Mouse (Mus musculus) midbrain, postnatal 0 days (tissue): ENCODE measurements around the gene Dynlt1a. TPM values are rescaled to one million over a fixed set of nuclear protein-coding genes. Genes with fewer than 3 reads are reported as not detected.
"Not testable (repeated sequence)": the region's sequence is repeated elsewhere in the genome, so short reads cannot be mapped to it uniquely, and the experiment has no call there.

Source experiments
- ATAC-seq: fragments of 200-750 bp; cut with Nextera tagmentation; 2 replicates; pipeline ENCODE4 v1.8.0; 2017; ENCODE audit warnings: moderate number of reproducible peaks, mild to moderate bottlenecking, moderate TSS enrichment, moderate library complexity; ENCODE audit not compliant: low FRiP score
- DNase-seq: peaks from one replicate; pipeline ENCODE4 v3.0.0-alpha.2; 2015; ENCODE audit warnings: low spot score
- H3K27ac ChIP-seq: fragments of 300-500 bp; sonication (generic); 2 replicates; pipeline ENCODE4 v1.5.1; 2014; ENCODE audit warnings: low read depth, mild to moderate bottlenecking, low read length, mixed read lengths
- H3K27me3 ChIP-seq: fragments of 300-500 bp; sonication (generic); 2 replicates; pipeline ENCODE4 v1.6.1; 2014; ENCODE audit warnings: low read length, control low read depth, mixed read lengths; ENCODE audit not compliant: insufficient read depth
- H3K36me3 ChIP-seq: fragments of 300-500 bp; sonication (generic); 2 replicates; pipeline ENCODE4 v1.6.1; 2014; ENCODE audit warnings: low read length, control low read depth, mixed read lengths; ENCODE audit not compliant: insufficient read depth
- H3K4me1 ChIP-seq: fragments of 300-500 bp; sonication (generic); 2 replicates; pipeline ENCODE4 v1.6.1; 2014; ENCODE audit warnings: mild to moderate bottlenecking, control low read depth, antibody characterized with exemption, low read length, mixed read lengths; ENCODE audit not compliant: insufficient read depth
- H3K4me2 ChIP-seq: fragments of 300-500 bp; sonication (generic); 2 replicates; pipeline ENCODE4 v1.6.1; 2014; ENCODE audit warnings: low read depth, mild to moderate bottlenecking, low read length, mixed read lengths; ENCODE audit not compliant: poor library complexity, severe bottlenecking
- H3K4me3 ChIP-seq: fragments of 300-500 bp; sonication (generic); 2 replicates; pipeline ENCODE4 v1.5.1; 2014; ENCODE audit warnings: low read depth, mild to moderate bottlenecking, low read length, moderate library complexity
- H3K9ac ChIP-seq: fragments of 300-500 bp; sonication (generic); replicated peaks from 2 replicates; pipeline ENCODE4 v1.6.1; 2014; ENCODE audit warnings: mild to moderate bottlenecking, low read length, moderate library complexity, mixed read lengths; ENCODE audit not compliant: poor library complexity, severe bottlenecking
- H3K9me3 ChIP-seq: fragments of 300-500 bp; sonication (generic); 2 replicates; pipeline ENCODE4 v1.6.1; 2016; ENCODE audit warnings: low read length, control low read depth
- WGBS: fragments of 180-500 bp; shearing (Covaris S2); extraction: QIAGEN DNeasy Blood & Tissue Kit; methylation state at CpG from one replicate; pipeline ENCODE4 v1.1.7; 2014; 5-methylcytosine and 5-hydroxymethylcytosine counted together
- polyA plus RNA-seq: library from polyadenylated mRNA; unstranded; fragments of >200 nt; fragmentation: Nextera tagmentation; extraction: Ambion mirVana; gene quantifications from 2 replicates; pipeline ENCODE4 v1.2.1, GENCODE M21; 2015
- total RNA-seq: library from RNA; depleted of rRNA; stranded (reverse); fragments of >200 nt; gene quantifications from 2 replicates; pipeline ENCODE4 v1.2.3, GENCODE M21; 2014

The Dynlt1a gene
- total and polyA plus RNA-seq, 2 experiments from 2014 or later = 32.6 to 44.0 TPM

DNA sequence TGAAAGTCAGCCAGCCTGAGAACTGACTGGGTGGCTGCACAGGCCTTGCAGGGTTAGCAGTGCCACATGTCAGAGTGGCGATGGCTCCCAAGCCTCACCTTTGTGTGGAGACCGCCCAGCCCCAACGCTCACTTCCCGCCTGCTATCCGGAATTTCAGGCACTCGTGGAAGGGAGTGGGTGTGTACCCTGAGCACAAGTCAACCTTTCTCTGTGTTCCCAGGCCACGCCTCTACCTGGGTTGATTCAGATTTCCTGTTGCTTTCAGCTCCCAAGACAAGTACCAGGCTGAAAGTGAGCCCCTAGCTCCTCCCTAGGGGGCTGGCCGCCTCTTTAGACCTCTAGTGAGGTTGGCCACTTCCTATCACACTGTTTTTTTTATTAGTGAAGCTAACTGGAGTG is 38.1 kb downstream of the Dynlt1a start:
- not testable (repeated sequence) for H3K27ac ChIP-seq, H3K4me3 ChIP-seq, H3K27me3 ChIP-seq, DNase-seq, H3K4me1 ChIP-seq, H3K9me3 ChIP-seq, ATAC-seq, H3K4me2 ChIP-seq, H3K36me3 ChIP-seq, H3K9ac ChIP-seq
- 76% methylated on average over 8 of the region's 8 CpGs for WGBS

DNA sequence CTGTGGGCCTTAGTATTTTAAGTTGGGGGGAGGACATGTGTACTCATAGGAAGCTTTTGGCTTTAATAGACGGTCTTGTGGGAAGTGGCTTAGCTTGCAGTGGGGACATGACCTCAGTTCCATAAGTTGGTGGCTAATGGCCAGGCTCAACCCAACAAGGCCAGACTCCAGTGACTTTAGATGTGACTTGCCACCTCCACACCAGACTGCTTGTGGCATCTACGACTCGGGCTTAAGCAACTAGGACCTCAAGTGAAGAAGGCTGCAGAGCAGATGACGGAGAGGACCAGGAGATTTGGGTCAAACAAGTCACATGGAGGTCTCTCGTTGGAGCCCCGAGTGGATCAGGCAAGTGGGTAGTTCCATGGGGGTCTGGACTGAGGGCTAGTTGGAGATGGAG is 42.6 kb downstream of the Dynlt1a start:
- H3K27me3 ChIP-seq, H3K4me3 ChIP-seq, H3K36me3 ChIP-seq, ATAC-seq, H3K4me2 ChIP-seq, H3K9ac ChIP-seq, H3K4me1 ChIP-seq, DNase-seq, H3K9me3 ChIP-seq, H3K27ac ChIP-seq: not testable (repeated sequence)
- WGBS = 91% methylated on average over 4 of the region's 6 CpGs

DNA sequence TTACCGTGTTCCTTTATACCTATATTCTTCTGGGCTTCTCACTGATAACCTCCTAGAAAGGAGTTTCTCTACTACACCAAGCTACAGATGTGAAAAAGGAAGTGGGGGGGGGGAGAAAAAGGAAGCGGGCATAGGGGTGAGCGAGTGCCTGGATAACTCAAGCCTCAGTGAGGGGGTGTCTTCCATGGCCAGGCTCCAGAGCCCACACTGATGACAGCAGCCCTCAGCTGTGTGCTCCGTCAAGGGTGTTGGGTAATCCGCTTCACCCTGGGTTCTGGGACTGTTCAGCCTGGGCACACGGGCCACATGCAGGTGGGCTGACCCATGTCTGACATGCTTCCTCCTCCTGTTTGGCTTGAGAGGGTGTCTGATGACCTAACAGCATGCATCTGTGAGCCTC is 45.3 kb downstream of the Dynlt1a start:
- H3K4me1 ChIP-seq, DNase-seq, ATAC-seq, H3K9ac ChIP-seq, H3K4me2 ChIP-seq, H3K27ac ChIP-seq, H3K36me3 ChIP-seq, H3K4me3 ChIP-seq, H3K9me3 ChIP-seq, H3K27me3 ChIP-seq: not testable (repeated sequence)
- 83% methylated on average over 6 of the region's 6 CpGs for WGBS

DNA sequence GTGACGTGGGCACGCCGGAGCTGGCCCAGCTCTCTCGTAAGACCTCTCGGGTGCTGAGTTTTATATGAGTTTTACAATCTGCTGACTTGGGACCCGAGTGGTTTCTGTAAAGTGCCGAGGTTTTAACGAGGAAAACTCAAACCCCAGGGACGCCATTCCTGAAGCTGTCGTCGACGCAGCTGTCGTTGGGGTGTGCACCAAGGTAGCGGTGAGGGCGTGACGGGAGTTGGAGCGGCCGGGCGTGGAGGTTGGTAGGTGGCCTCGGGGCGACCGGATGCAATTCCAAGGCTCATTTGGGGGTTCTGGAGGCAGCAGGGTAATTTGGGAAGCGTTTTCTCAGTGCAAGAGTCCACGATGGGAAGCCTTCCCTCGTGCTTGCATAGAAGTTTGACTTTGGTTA is 46.5 kb downstream of the Dynlt1a start:
- not testable (repeated sequence) for H3K27ac ChIP-seq, H3K9me3 ChIP-seq, H3K4me1 ChIP-seq, H3K36me3 ChIP-seq, ATAC-seq, H3K9ac ChIP-seq, DNase-seq, H3K27me3 ChIP-seq
- Histone ChIP-seq H3K4me3 (peak overlapping the region; percentile 45), H3K4me2 (peak overlapping the region; percentile 49)
- WGBS = under 1% methylated on average over 25 of the region's 25 CpGs

DNA sequence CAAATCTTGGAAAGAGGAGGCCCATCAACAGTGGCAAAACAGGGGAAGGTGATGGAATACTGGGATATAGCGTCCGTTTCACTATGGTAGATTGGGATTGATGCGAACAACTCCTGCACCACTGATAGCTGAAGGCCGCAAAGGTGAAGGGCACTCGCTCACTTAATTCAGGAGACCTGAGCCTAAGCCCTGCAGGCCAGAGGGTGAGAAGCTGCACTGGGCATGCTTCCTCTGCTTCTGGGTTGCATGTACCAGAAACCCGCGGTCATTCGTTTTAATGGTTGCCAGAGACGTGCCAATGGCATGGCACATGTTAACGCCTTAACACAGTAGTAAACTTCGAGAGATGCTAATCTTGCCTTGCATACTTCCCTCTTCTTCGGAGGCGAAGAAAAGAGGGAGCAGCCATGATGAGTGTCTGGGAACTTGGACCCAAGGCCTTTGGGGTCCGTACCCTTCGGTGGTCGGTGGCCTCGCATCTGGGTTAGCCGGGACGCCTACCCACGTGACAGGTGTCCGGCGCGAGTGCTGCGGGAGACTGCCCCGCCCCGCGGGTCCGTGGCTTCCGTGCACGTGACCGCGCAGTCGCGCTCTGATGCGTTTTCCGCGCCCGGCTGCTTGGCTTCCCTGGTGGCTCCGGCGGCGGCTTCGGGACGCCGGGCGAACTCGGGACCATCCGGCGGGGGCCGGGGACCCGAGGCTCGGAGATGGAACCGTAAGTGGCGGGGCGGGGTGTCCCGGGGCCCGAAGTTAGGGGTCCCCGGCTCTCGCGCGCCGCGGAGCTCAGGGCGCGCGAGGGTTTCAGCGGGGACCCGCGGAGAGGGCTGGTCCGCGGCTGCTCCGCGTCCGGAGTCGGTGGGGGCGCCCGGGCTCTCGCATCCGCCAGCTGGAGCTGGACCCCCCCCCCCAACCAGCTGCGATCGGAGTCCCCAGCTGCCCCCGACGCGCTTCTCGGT is 47.1 kb downstream of the Dynlt1a start:
- H3K9me3 ChIP-seq, H3K27me3 ChIP-seq, H3K4me1 ChIP-seq, H3K36me3 ChIP-seq, H3K9ac ChIP-seq, H3K27ac ChIP-seq: not testable (repeated sequence)
- DNase-seq (peak; percentile 1), ATAC-seq (peak; percentile 77)
- WGBS = 1% methylated on average over 27 of the region's 84 CpGs
- H3K4me3 ChIP-seq = peak overlapping the region; percentile 45
- H3K4me2 ChIP-seq = peak overlapping the region; percentile 49

DNA sequence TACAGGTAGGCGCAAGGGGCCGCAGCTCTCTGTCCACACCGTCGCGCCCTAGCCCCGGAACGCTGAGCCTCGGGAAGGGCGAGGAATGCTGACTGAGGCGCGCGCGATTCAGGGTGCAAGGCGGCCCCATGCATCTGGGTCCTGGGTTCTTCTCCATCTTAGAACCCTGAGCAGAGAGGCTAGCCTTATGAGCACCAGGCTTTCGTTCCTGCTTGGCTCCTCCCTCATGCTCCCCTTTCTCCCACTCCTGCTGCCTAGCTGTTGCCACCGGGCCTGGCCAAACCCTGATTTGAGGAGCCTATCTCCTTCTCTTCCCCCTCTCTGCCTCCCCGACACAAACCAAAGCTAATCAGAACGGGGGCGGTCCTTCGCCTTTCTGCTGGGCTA is 60.2 kb downstream of the Dynlt1a start:
- not testable (repeated sequence) for H3K36me3 ChIP-seq, H3K4me1 ChIP-seq, H3K9me3 ChIP-seq, DNase-seq, H3K9ac ChIP-seq, H3K27me3 ChIP-seq, H3K27ac ChIP-seq
- Histone ChIP-seq H3K4me2 (peak overlapping the region; percentile 18; the same call in 1 of the 2 replicates), H3K4me3 (peak overlapping the region; percentile 31)
- WGBS = 11% methylated on average over 5 of the region's 20 CpGs
- peak; percentile 72 for ATAC-seq

DNA sequence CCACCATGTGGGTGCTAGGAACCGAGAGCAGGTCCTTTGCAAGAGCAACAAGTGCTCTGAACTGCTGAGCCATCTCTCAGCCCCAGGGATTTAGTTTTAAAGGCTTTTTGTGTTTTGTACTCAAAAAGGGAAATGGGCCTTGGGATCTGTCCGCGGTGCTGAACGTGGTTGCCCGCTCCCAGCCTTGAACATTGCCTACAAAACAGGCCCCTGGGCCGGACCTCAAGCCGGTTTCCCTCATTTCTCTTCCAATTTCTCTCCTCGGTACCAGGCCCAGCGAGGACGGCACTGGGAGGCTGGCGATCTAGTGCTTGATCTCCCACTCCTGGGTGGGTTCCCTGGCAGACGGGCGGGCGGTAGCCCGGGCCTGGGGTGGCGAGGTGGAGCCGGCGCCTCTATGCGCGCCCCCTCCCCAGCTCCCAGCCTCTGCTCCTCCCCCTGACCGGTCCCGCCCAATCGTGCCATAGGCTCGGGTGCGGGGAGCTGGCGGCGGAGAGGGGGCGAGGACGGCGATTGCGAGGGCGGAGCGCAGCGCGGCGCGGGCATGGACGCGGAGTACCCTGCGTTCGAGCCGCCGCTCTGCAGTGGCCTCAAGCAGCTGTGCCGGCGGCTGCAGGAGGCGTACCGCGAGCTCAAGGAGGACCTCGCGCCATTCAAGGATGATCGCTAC is 60.8 kb downstream of the Dynlt1a start, which contains the start of gene Tmem181a:
Tmem181a (plus strand) TSS at position 461 of the 670 bp plus-strand sequence.
- H3K4me1 ChIP-seq, H3K9ac ChIP-seq, H3K27ac ChIP-seq, H3K36me3 ChIP-seq, H3K27me3 ChIP-seq, H3K9me3 ChIP-seq, DNase-seq: not testable (repeated sequence)
- peak; percentile 91 for ATAC-seq
- WGBS = 2% methylated on average over 7 of the region's 51 CpGs
- Histone ChIP-seq H3K4me2 (peak within 1 kb of the TSS; percentile 18; the same call in 1 of the 2 replicates), H3K4me3 (peak within 1 kb of the TSS; percentile 31)
